8 mouse cellular contexts compared by ENCODE assay signal in the genomic region with DNA sequence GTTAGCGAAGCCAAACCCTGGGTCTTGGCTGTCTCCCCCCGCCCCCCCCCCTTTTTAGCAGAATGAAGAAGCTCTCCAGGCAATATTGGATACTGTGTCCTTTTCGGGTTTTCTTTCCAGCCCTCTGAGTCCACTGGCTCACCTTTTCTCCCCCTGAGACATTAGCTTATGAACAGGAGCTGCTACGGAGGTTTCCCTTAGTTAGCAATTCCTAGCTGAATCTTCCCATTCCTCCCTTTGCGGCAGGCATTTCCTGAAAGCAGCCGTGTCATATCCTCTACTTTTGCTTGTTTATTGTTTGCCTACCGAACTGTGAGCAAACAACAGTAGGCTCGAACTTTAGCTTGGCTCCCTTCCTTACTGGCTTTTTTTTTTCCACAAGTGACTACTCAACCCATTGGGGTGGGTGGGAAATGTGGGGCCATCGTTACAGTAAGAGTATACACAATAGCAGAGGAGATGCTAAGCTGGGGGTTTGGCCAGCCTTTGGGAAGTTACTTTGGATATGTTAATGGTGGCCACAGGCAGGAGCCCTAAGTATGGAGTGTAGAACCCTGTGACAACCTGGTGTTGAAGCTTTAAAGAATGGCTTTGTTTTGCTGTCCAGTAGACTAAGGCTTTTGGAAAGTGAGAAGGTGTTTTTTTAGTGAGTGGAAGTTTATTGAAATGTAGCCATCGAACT. TPM values are rescaled to one million over a fixed set of nuclear protein-coding genes. Genes with fewer than 3 reads are reported as not detected.
DNase-seq lines count a peak whose midpoint lies in the region; ATAC-seq and TF ChIP-seq lines count a peak whose summit lies in the region.

No protein-coding gene starts in this region.

- peak overlapping the region; percentile 68 for H3K4me3 ChIP-seq in kidney, adult 2 months (ENCODE audit: insufficient read depth, low read depth, low read length)
- H3K4me3 ChIP-seq in embryonic facial prominence, embryonic 10.5 days: peak overlapping the region; percentile 80
- H3K4me3 ChIP-seq in intestine, embryonic 15.5 days (replicated peaks): peak overlapping the region; percentile 79
- H3K4me3 ChIP-seq in midbrain, embryonic 16.5 days (ENCODE audit: low read depth, low read length): peak overlapping the region; percentile 91

- WGBS in kidney, adult 2 months: 10% methylated on average over 10 of the region's 10 CpGs
- WGBS in embryonic facial prominence, embryonic 10.5 days: 4% methylated on average over 10 of the region's 10 CpGs
- 6% methylated on average over 10 of the region's 10 CpGs for WGBS in intestine, embryonic 15.5 days
- 2% methylated on average over 10 of the region's 10 CpGs for WGBS in midbrain, embryonic 16.5 days

- H3K9me3 ChIP-seq in embryonic facial prominence, embryonic 10.5 days: no peaks in the 10 kb centered on the region
- H3K9me3 ChIP-seq in intestine, embryonic 15.5 days: no peaks in the 10 kb centered on the region
- no peaks in the 10 kb centered on the region for H3K9me3 ChIP-seq in midbrain, embryonic 16.5 days (replicated peaks; ENCODE audit: control insufficient read depth, low read length, poor library complexity, severe bottlenecking)

- DNase-seq in kidney, adult 2 months: peak; percentile 33
- DNase-seq in kidney, adult 8-10 months: no peak
- DNase-seq in embryonic facial prominence, embryonic 10.5 days (ENCODE audit: low spot score): no peak
- no peak for DNase-seq in T-cell, adult 2 months (ENCODE audit: low spot score)
- DNase-seq in adrenal gland, adult 18-20 months (ENCODE audit: low spot score in 2 of 2): no peak
- DNase-seq in cerebellum, adult 9-11 months: no peak

- H3K4me2 ChIP-seq in intestine, embryonic 15.5 days (replicated peaks): peak overlapping the region; percentile 82
- peak overlapping the region; percentile 70 for H3K4me2 ChIP-seq in midbrain, embryonic 16.5 days (ENCODE audit: low read length)

- no peaks in the 10 kb centered on the region for H3K27me3 ChIP-seq in kidney, adult 2 months (replicated peaks; ENCODE audit: control insufficient read depth, insufficient read depth, low read length)
- H3K27me3 ChIP-seq in embryonic facial prominence, embryonic 10.5 days (replicated peaks; ENCODE audit: low read depth, poor library complexity, severe bottlenecking): no peaks in the 10 kb centered on the region
- no peaks in the 10 kb centered on the region for H3K27me3 ChIP-seq in intestine, embryonic 15.5 days (replicated peaks)
- no peaks in the 10 kb centered on the region for H3K27me3 ChIP-seq in midbrain, embryonic 16.5 days (ENCODE audit: control insufficient read depth, insufficient read depth, low read depth, low read length)

- no peak for TF ChIP-seq POLR2A in kidney, adult 2 months (IDR thresholded peaks at IDR 0.05; ENCODE audit: low read depth, low read length)

- no peak for ATAC-seq in intestine, embryonic 15.5 days
- ATAC-seq in midbrain, embryonic 16.5 days: no peak

- H3K4me1 ChIP-seq in kidney, adult 2 months (ENCODE audit: control insufficient read depth, insufficient read depth, low read length): peaks cover 14% of the 10 kb centered on the region
- H3K4me1 ChIP-seq in embryonic facial prominence, embryonic 10.5 days: peaks cover 27% of the 10 kb centered on the region
- peaks cover 10% of the 10 kb centered on the region; the same call in 1 of the 2 replicates for H3K4me1 ChIP-seq in intestine, embryonic 15.5 days (replicated peaks)
- peaks cover 26% of the 10 kb centered on the region for H3K4me1 ChIP-seq in midbrain, embryonic 16.5 days (ENCODE audit: control insufficient read depth, insufficient read depth, low read length)

- no peaks in the 10 kb centered on the region for H3K36me3 ChIP-seq in kidney, adult 2 months (ENCODE audit: control insufficient read depth, insufficient read depth, low read length)
- peaks cover 12% of the 10 kb centered on the region for H3K36me3 ChIP-seq in embryonic facial prominence, embryonic 10.5 days (replicated peaks)
- H3K36me3 ChIP-seq in intestine, embryonic 15.5 days: no peaks in the 10 kb centered on the region
- no peaks in the 10 kb centered on the region for H3K36me3 ChIP-seq in midbrain, embryonic 16.5 days (ENCODE audit: control insufficient read depth, insufficient read depth, low read length)

- no peak overlapping the region for H3K27ac ChIP-seq in kidney, adult 2 months (ENCODE audit: insufficient read depth, low read depth, low read length)
- peak overlapping the region; percentile 96 for H3K27ac ChIP-seq in embryonic facial prominence, embryonic 10.5 days (replicated peaks)
- no peak overlapping the region for H3K27ac ChIP-seq in intestine, embryonic 15.5 days
- peak overlapping the region; percentile 95; the same call in 1 of the 2 replicates for H3K27ac ChIP-seq in midbrain, embryonic 16.5 days (ENCODE audit: low read length)

- peak overlapping the region; percentile 88 for H3K9ac ChIP-seq in intestine, embryonic 15.5 days
- H3K9ac ChIP-seq in midbrain, embryonic 16.5 days (ENCODE audit: low read depth, low read length): peak overlapping the region; percentile 94

- TF ChIP-seq CTCF in kidney, adult 2 months (conservative IDR thresholded peaks at IDR 0.05; ENCODE audit: insufficient read depth, insufficient read length, low read depth, low read length): no peak

RNA-seq across cellular contexts. Expression of gene Casp3, which starts 1.7 kb away (rescaled TPM):
- polyA plus RNA-seq in kidney, adult 2 months (2012; rRNA removed): 7.1 and 9.2 TPM in 2 replicates
- polyA plus RNA-seq in embryonic facial prominence, embryonic 10.5 days (2016; fragmentation: Nextera tagmentation; extraction: Ambion mirVana): 139 and 149 TPM in 2 replicates
- polyA plus RNA-seq in intestine, embryonic 15.5 days (2015; fragmentation: Nextera tagmentation; extraction: Ambion mirVana): 54.4 and 69.0 TPM in 2 replicates
- polyA plus RNA-seq in midbrain, embryonic 16.5 days (2015; fragmentation: Nextera tagmentation; extraction: Ambion mirVana): 275 and 285 TPM in 2 replicates
- 10 to 100 TPM; 13.7 to 14.8 TPM for total RNA-seq in adrenal gland, adult 18-20 months (2021)

RNA-seq across cellular contexts. Expression of gene Primpol, which starts 1.8 kb away (rescaled TPM):
- polyA plus RNA-seq in kidney, adult 2 months (2012; rRNA removed): 1.1 and 1.4 TPM in 2 replicates
- 8.3 and 10.0 TPM in 2 replicates for polyA plus RNA-seq in embryonic facial prominence, embryonic 10.5 days (2016; fragmentation: Nextera tagmentation; extraction: Ambion mirVana)
- polyA plus RNA-seq in intestine, embryonic 15.5 days (2015; fragmentation: Nextera tagmentation; extraction: Ambion mirVana): 13.4 and 14.8 TPM in 2 replicates
- polyA plus RNA-seq in midbrain, embryonic 16.5 days (2015; fragmentation: Nextera tagmentation; extraction: Ambion mirVana): 7.1 and 8.6 TPM in 2 replicates
- 10 to 100 TPM in 1 of 2 experiments, 1 to 10 TPM in 1; 8.6 to 12.0 TPM for total RNA-seq in adrenal gland, adult 18-20 months (2021)

Comparison
In these comparisons a context has a peak if more than half of its experiments do, and no peak if none do; other contexts are left out.
1. H3K27ac ChIP-seq: peak in embryonic facial prominence, embryonic 10.5 days (single experiment) and midbrain, embryonic 16.5 days (single experiment); none in kidney, adult 2 months (single experiment) and intestine, embryonic 15.5 days (single experiment).
2. Peak in every context shown above with its lines, with median percentiles within 50 percentile points of each other: H3K4me3 ChIP-seq.